In genomic region chr2:118740341-118740740, GRCm38 (mm10) we compare ENCODE assay signal across 47 mouse cellular contexts. TPM values are rescaled to one million over a fixed set of nuclear protein-coding genes. Genes with fewer than 3 reads are reported as not detected.
"Had no signal": no experiment of that assay in that cellular context is flagged by ENCODE, and none has a peak within 500 bp of the region (broad histone marks: within the 10 kb centered on the region; RNA-seq: fewer than 3 reads in every experiment).

No protein-coding gene starts in this region.

- H3K36me3 ChIP-seq: heart, embryonic 10.5 days; heart, embryonic 13.5 days; heart, embryonic 15.5 days; hindbrain, embryonic 10.5 days; hindbrain, embryonic 12.5 days; hindbrain, embryonic 13.5 days; hindbrain, embryonic 15.5 days; intestine, embryonic 15.5 days; kidney, embryonic 15.5 days had no signal

- ATAC-seq: hindbrain, embryonic 16.5 days; hindbrain, postnatal 0 days; inflammation-experienced regulatory T-cells, adult 6 months; intestine, embryonic 15.5 days; intestine, embryonic 16.5 days; intestine, postnatal 0 days had no signal

- H3K27ac ChIP-seq: heart, embryonic 10.5 days; heart, embryonic 13.5 days; heart, embryonic 15.5 days; hindbrain, embryonic 10.5 days; hindbrain, embryonic 12.5 days; hindbrain, embryonic 13.5 days; hindbrain, embryonic 14.5 days; hindbrain, embryonic 15.5 days; hindbrain, postnatal 0 days; intestine, embryonic 15.5 days; kidney, embryonic 15.5 days; kidney, postnatal 0 days; layer of hippocampus, adult 2 months; left cerebral cortex, adult 2 months had no signal

- DNase-seq: heart, postnatal 10 days; heart, postnatal 14 days; heart, postnatal 36 days; heart, postnatal 4 days; kidney, adult 11 months; kidney, adult 18-20 months; kidney, adult 2 months; kidney, adult 8-10 months; kidney, adult 9 months; kidney, postnatal 10 days; kidney, postnatal 14 days; kidney, postnatal 36 days; kidney, postnatal 4 days; layer of hippocampus, adult 9-11 months; layer of hippocampus, postnatal 36 days had no signal

- H3K9ac ChIP-seq: heart, embryonic 13.5 days; heart, embryonic 15.5 days; hindbrain, embryonic 12.5 days; hindbrain, embryonic 13.5 days; hindbrain, embryonic 14.5 days; hindbrain, embryonic 15.5 days; intestine, embryonic 15.5 days; kidney, embryonic 15.5 days had no signal

- H3K9me3 ChIP-seq: heart, embryonic 10.5 days; heart, embryonic 13.5 days; heart, embryonic 15.5 days; hindbrain, embryonic 10.5 days; hindbrain, embryonic 12.5 days; hindbrain, embryonic 13.5 days; hindbrain, embryonic 15.5 days; intestine, embryonic 15.5 days; kidney, embryonic 15.5 days had no signal

- H3K4me3 ChIP-seq: heart, embryonic 10.5 days; heart, embryonic 13.5 days; heart, embryonic 15.5 days; hindbrain, embryonic 10.5 days; hindbrain, embryonic 12.5 days; hindbrain, embryonic 13.5 days; hindbrain, embryonic 15.5 days; intestine, embryonic 15.5 days; kidney, embryonic 15.5 days; layer of hippocampus, adult 2 months; left cerebral cortex, adult 2 months had no signal

- H3K4me2 ChIP-seq: heart, embryonic 11.5 days; heart, embryonic 13.5 days; heart, embryonic 15.5 days; hindbrain, embryonic 12.5 days; hindbrain, embryonic 13.5 days; hindbrain, embryonic 14.5 days; hindbrain, embryonic 15.5 days; intestine, embryonic 15.5 days; kidney, embryonic 15.5 days had no signal

RNA-seq across cellular contexts. Expression of gene Phgr1, which starts 32.2 kb away (rescaled TPM):
- total RNA-seq: heart, postnatal 10 days; heart, postnatal 14 days; heart, postnatal 25 days; heart, postnatal 36 days; heart, postnatal 4 days; hematopoietic stem cell, adult 5-6 weeks; hindbrain, postnatal 0 days; layer of hippocampus, adult 18-20 months; layer of hippocampus, adult 2 months; layer of hippocampus, adult 8-10 months; layer of hippocampus, postnatal 14 days; layer of hippocampus, postnatal 25 days; layer of hippocampus, postnatal 36 days; left cerebral cortex, adult 18-20 months; left cerebral cortex, adult 2 months; left cerebral cortex, adult 8-10 months had no signal
- polyA plus RNA-seq: heart, embryonic 10.5 days; heart, embryonic 11.5 days; heart, embryonic 13.5 days; heart, embryonic 14.5 days; heart, embryonic 15.5 days; heart, postnatal 0 days; hindbrain, embryonic 10.5 days; hindbrain, embryonic 11.5 days; hindbrain, embryonic 12.5 days; hindbrain, embryonic 13.5 days; hindbrain, embryonic 14.5 days; hindbrain, embryonic 15.5 days; hindbrain, embryonic 16.5 days; hindbrain, postnatal 0 days; inflammation-experienced regulatory T-cells, adult 6 months; kidney, adult 2 months; kidney, embryonic 14.5 days; kidney, embryonic 15.5 days; kidney, embryonic 16.5 days; kidney, postnatal 0 days had no signal

RNA-seq across cellular contexts. Expression of gene Ankrd63, which starts 36.6 kb away (rescaled TPM):
- total RNA-seq: hindbrain, postnatal 0 days had no signal
- polyA plus RNA-seq: hindbrain, embryonic 10.5 days; hindbrain, embryonic 11.5 days; hindbrain, embryonic 12.5 days; hindbrain, embryonic 13.5 days; hindbrain, embryonic 14.5 days; inflammation-experienced regulatory T-cells, adult 6 months had no signal
